Mouse (Mus musculus) lung, embryonic 14.5 days (tissue): Measurements from ENCODE around the gene Srm. TPM values are rescaled to one million over a fixed set of nuclear protein-coding genes. Genes with fewer than 3 reads are reported as not detected.

Experiments used
- ATAC-seq: fragments of 200-750 bp; cut with Nextera tagmentation; 2 replicates; pipeline ENCODE4 v1.8.0; 2017; ENCODE audit warnings: mild to moderate bottlenecking, moderate TSS enrichment, moderate library complexity; ENCODE audit not compliant: insufficient read depth
- DNase-seq: peaks from one replicate; pipeline ENCODE4 v3.0.0-alpha.2; 2015
- H3K27ac ChIP-seq: fragments of 300-500 bp; sonication (generic); 2 replicates; pipeline ENCODE4 v1.5.1; 2014; ENCODE audit warnings: low read depth, mild to moderate bottlenecking, moderate library complexity
- H3K27me3 ChIP-seq: fragments of 300-500 bp; sonication (generic); 2 replicates; pipeline ENCODE4 v1.6.1; 2014; ENCODE audit warnings: low read length, control low read depth; ENCODE audit not compliant: insufficient read depth
- H3K36me3 ChIP-seq: fragments of 300-500 bp; sonication (generic); 2 replicates; pipeline ENCODE4 v1.6.1; 2014; ENCODE audit warnings: control low read depth; ENCODE audit not compliant: insufficient read depth
- H3K4me1 ChIP-seq: fragments of 300-500 bp; sonication (generic); 2 replicates; pipeline ENCODE4 v1.6.1; 2014; ENCODE audit warnings: antibody characterized with exemption, control low read depth; ENCODE audit not compliant: insufficient read depth
- H3K4me2 ChIP-seq: fragments of 300-500 bp; sonication (generic); 2 replicates; pipeline ENCODE4 v1.6.1; 2014; ENCODE audit warnings: mild to moderate bottlenecking
- H3K4me3 ChIP-seq: fragments of 300-500 bp; sonication (generic); 2 replicates; pipeline ENCODE4 v1.5.1; 2014; ENCODE audit warnings: low read depth, low read length
- H3K9ac ChIP-seq: fragments of 300-500 bp; sonication (generic); 2 replicates; pipeline ENCODE4 v1.6.1; 2014
- H3K9me3 ChIP-seq: fragments of 300-500 bp; sonication (generic); 2 replicates; pipeline ENCODE4 v1.6.1; 2016; ENCODE audit warnings: low read depth, low read length, control low read depth
- CTCF ChIP-seq: IDR thresholded peaks from 2 replicates; pipeline ENCODE4 v1.5.1; 2016; ENCODE audit warnings: antibody characterized with exemption, low read depth
- WGBS: fragments of 180-500 bp; shearing (Covaris S2); extraction: QIAGEN DNeasy Blood & Tissue Kit; methylation state at CpG from one replicate; pipeline ENCODE4 v1.1.7; 2014; 5-methylcytosine and 5-hydroxymethylcytosine counted together
- polyA plus RNA-seq: library from polyadenylated mRNA; unstranded; fragments of >200 nt; fragmentation: Nextera tagmentation; extraction: Ambion mirVana; gene quantifications from 2 replicates; pipeline ENCODE4 v1.2.1, GENCODE M21; 2014

Srm gene
- polyA plus RNA-seq, 1 experiment from 2014 or later = 279 TPM

DNA sequence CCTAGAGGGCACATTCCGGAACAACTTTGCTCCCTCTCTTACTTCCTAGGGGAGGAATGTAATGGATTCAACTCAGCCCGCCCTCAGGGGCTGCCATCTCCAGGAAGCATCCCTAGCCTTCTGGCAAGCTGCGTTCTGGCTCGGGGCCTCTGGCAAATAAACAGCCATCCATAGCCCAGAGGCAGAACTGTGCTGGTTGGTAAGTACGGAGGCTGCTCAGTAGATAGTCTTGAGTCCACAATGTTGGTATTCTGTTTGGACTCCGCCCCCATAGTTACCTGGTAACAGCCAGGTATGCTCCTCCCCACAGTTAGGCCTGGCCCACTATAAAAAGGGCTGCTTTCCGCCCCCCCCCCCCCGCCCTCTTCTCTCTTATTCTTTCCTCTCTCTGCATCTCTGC lies 1.7 kb upstream of the Srm start:
- ATAC-seq (no peak), DNase-seq (peak; percentile 50)
- no peak overlapping the region for H3K9ac ChIP-seq
- WGBS = 60% methylated on average over 6 of the region's 8 CpGs
- peak overlapping the region; percentile 36 for H3K4me2 ChIP-seq
- H3K4me1 ChIP-seq = 0 out of 2 replicates have a peak, but pooled peaks cover 4% of the 10 kb centered on the region
- no peak overlapping the region for H3K4me3 ChIP-seq
- peaks cover 18% of the 10 kb centered on the region for H3K36me3 ChIP-seq
- no peaks in the 10 kb centered on the region for H3K27me3 ChIP-seq
- no peak for TF ChIP-seq CTCF
- H3K9me3 ChIP-seq = no peaks in the 10 kb centered on the region
- no peak overlapping the region for H3K27ac ChIP-seq

DNA sequence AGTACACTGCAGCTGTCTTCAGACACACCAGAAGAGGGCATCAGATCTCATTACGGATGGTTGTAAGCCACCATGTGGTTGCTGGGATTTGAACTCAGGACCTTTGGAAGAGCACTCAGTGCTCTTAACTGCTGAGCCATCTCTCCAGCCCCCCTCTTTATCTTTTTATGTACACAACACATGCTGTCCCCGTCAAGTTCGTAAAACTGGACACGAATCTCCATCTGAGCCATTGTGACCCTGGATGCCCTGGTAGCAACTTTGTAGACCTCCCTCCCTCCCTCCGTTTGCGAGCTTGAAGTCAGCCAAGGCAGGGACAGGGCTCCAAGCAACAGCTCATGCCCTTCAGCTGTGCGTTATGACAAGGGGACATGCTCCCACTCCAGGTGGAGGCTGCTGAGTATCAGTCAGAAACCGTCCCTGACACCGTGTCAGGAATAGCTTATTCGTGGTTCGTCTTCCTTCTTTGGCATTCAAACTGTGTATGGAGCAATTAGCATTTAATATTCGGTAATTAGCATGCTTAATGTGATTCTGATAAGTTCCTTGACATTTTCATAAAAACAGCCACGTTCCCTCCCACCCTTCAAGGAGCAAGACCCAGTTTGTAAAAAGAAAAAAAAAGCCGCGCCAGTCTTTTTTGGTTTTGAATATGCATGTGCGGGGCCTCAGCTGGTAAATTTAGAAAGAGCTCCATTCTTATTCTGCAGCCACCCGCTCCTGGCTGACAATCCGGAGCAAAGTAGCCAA lies 707 bp upstream of the Srm start:
- peak overlapping the region; percentile 52 for H3K9ac ChIP-seq
- peaks cover 29% of the 10 kb centered on the region for H3K36me3 ChIP-seq
- H3K27me3 ChIP-seq = no peaks in the 10 kb centered on the region
- H3K4me3 ChIP-seq = peak overlapping the region; percentile 96
- TF ChIP-seq CTCF = no peak
- WGBS = 4% methylated on average over 18 of the region's 18 CpGs
- H3K9me3 ChIP-seq = no peaks in the 10 kb centered on the region
- DNase-seq (peak; percentile 57), ATAC-seq (no peak)
- H3K4me2 ChIP-seq = peak overlapping the region; percentile 92
- H3K4me1 ChIP-seq = 0 out of 2 replicates have a peak, but pooled peaks cover 4% of the 10 kb centered on the region
- H3K27ac ChIP-seq = peak overlapping the region; percentile 82

DNA sequence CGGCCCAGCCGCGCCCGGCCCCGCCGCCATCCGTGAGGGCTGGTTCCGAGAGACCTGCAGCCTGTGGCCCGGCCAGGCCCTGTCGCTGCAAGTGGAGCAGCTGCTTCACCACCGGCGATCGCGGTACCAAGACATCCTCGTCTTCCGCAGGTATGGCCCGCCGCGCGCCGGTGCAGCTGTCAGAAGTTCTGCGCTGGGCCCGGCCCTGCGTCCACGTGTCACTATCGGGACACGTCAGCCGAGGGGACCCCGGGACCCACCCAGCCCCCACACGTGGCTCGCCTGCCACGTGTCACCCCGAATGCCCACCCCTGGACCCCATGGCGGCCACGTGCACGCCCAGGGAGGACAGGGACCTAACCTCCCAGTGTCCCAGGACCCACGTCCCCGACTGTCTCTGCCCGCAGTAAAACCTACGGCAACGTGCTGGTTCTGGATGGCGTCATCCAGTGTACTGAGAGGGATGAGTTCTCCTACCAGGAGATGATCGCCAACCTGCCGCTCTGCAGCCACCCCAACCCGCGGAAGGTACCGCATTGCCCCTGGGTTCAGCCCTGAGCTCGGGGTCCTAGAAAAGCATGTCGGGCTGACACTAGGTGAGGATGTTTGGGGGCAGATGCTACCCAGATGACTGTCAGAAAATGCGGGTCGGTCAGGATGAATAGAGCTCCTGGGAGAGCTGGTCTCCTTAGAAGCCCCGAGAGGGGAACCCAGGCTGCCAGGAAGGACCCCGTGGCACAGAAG lies 506 bp downstream of the Srm start:
- H3K4me2 ChIP-seq = peak overlapping the region; percentile 92
- no peaks in the 10 kb centered on the region for H3K27me3 ChIP-seq
- peak overlapping the region; percentile 96 for H3K4me3 ChIP-seq
- no peaks in the 10 kb centered on the region for H3K9me3 ChIP-seq
- peak overlapping the region; percentile 46; the same call in 1 of the 2 replicates for H3K27ac ChIP-seq
- H3K4me1 ChIP-seq = 0 out of 2 replicates have a peak, but pooled peaks cover 4% of the 10 kb centered on the region
- H3K36me3 ChIP-seq = peaks cover 41% of the 10 kb centered on the region
- H3K9ac ChIP-seq = peak overlapping the region; percentile 85
- WGBS = under 1% methylated on average over 53 of the region's 53 CpGs
- peak; percentile 51; the same call in 1 of the 2 replicates for ATAC-seq
- no peak for TF ChIP-seq CTCF
- peak; percentile 53 for DNase-seq

DNA sequence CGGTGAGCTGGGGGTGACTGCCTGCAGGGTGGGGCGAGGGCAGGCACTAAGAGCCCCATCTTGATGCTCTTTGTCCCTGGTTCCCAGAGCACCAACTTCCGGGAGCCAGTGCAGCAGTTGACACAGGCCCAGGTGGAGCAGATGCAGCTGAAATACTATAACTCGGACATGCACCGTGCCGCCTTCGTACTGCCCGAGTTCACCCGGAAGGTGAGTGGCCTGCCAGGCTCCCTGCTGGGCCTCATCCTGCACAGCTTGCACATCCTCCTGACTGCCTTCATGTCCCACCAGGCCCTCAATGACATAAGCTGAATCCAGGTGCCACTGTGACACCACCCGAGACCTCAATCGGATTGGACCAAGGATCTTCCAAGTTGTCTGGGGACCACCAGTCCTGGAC lies 2.7 kb downstream of the Srm start:
- peaks cover 58% of the 10 kb centered on the region for H3K36me3 ChIP-seq
- H3K27ac ChIP-seq = no peak overlapping the region
- TF ChIP-seq CTCF = no peak
- ATAC-seq (no peak), DNase-seq (no peak)
- H3K4me2 ChIP-seq = no peak overlapping the region
- no peak overlapping the region for H3K9ac ChIP-seq
- H3K4me1 ChIP-seq = 0 out of 2 replicates have a peak, but pooled peaks cover 4% of the 10 kb centered on the region
- no peaks in the 10 kb centered on the region for H3K9me3 ChIP-seq
- no peak overlapping the region for H3K4me3 ChIP-seq
- H3K27me3 ChIP-seq = no peaks in the 10 kb centered on the region
- 90% methylated on average over 11 of the region's 11 CpGs for WGBS

DNA sequence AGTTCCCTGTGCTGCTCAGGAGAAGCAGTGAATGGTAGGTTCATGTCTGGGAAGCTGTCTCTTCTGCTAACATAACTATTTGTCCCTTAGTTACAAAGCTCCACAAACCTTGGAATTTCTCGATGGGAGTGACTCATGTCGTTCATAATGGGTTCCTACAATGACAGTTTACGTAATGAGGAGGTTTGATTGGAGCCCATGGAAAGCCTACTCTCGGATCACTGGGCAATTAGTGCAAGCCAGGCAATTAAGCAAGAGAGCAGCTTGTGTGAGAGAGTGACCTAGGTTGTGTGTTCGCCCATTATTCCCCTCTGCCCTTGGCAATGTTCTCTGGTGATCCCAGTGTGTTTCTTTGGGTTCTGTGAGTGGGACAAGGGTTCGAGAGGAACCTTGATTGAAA lies 4.6 kb downstream of the Srm start:
- DNase-seq (no peak), ATAC-seq (no peak)
- Histone ChIP-seq H3K27ac (no peak overlapping the region), H3K27me3 (no peaks in the 10 kb centered on the region), H3K4me3 (no peak overlapping the region), H3K4me1 (0 out of 2 replicates have a peak, but pooled peaks cover 4% of the 10 kb centered on the region), H3K36me3 (peaks cover 62% of the 10 kb centered on the region), H3K4me2 (no peak overlapping the region), H3K9ac (no peak overlapping the region), H3K9me3 (no peaks in the 10 kb centered on the region)
- 86% methylated on average over 6 of the region's 6 CpGs for WGBS
- TF ChIP-seq CTCF = no peak

DNA sequence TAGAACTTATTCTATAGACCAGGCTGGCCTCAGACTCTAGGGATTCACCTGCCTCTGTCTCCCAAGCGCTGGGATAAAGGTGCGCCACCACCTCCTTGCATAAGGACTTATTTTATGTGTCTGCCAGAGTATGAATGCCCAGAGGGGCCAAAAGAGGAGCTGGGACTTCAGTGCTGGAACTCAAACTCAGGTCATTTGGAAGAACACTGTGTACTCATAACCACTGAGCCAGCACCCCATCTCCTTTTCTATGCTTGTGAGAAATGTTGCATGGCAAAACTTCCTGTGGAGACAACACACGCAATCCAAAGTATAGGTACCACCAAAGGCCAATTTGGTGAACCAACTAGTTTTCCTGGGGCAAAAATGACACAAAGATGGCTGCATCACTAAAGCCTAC lies 5.4 kb downstream of the Srm start:
- peaks cover 62% of the 10 kb centered on the region for H3K36me3 ChIP-seq
- ATAC-seq = no peak
- no peaks in the 10 kb centered on the region for H3K9me3 ChIP-seq
- 98% methylated on average over 3 of the region's 3 CpGs for WGBS
- H3K27me3 ChIP-seq = no peaks in the 10 kb centered on the region
- no peak overlapping the region for H3K4me2 ChIP-seq
- no peak overlapping the region for H3K27ac ChIP-seq
- no peak for TF ChIP-seq CTCF
- DNase-seq = no peak
- H3K9ac ChIP-seq = no peak overlapping the region
- H3K4me1 ChIP-seq = 0 out of 2 replicates have a peak, but pooled peaks cover 4% of the 10 kb centered on the region
- no peak overlapping the region for H3K4me3 ChIP-seq

DNA sequence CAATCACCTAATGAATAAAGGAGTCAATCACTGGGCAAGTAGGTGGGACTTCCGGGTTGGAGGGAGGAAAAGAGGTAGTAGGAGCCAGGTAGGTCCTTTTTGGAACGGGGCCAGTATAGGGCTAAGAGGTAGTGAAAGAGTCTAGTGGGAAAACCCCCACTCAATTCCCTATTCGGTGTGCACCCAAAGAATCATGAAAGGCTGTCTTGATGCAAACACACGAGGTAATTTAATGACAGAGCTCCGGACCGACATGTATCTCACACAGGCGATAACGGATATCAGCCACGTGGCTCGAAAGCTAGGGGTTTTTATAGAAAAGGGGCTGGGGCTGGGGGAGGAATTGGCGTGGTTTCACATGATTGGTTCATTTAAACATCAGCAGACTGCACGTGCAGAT lies 7.5 kb downstream of the Srm start:
- no peak for ATAC-seq
- Histone ChIP-seq H3K27ac (no peak overlapping the region), H3K27me3 (no peaks in the 10 kb centered on the region), H3K4me2 (no peak overlapping the region), H3K4me1 (no peaks in the 10 kb centered on the region), H3K9me3 (no peaks in the 10 kb centered on the region), H3K36me3 (peaks cover 50% of the 10 kb centered on the region), H3K4me3 (no peak overlapping the region), H3K9ac (no peak overlapping the region)
- DNase-seq = no peak
- no peak for TF ChIP-seq CTCF
- WGBS = 95% methylated on average over 12 of the region's 12 CpGs
